Mouse (Mus musculus) forebrain, embryonic 12.5 days (tissue): ENCODE data around the gene Akap8l. TPM values are rescaled to one million over a fixed set of nuclear protein-coding genes. Genes with fewer than 3 reads are reported as not detected.

Experiments used
- ATAC-seq: fragments of 200-750 bp; cut with Nextera tagmentation; 2 replicates; pipeline ENCODE4 v1.8.0; 2017; ENCODE audit warnings: moderate TSS enrichment; ENCODE audit not compliant: low FRiP score
- H3K27ac ChIP-seq: fragments of 300-500 bp; sonication (generic); 2 replicates; pipeline ENCODE4 v1.5.1; 2016; ENCODE audit warnings: mild to moderate bottlenecking
- H3K27me3 ChIP-seq: fragments of 300-500 bp; sonication (generic); 2 replicates; pipeline ENCODE4 v1.6.1; 2016; ENCODE audit warnings: mild to moderate bottlenecking
- H3K36me3 ChIP-seq: fragments of 300-500 bp; sonication (generic); replicated peaks from 2 replicates; pipeline ENCODE4 v1.6.1; 2016; ENCODE audit warnings: mild to moderate bottlenecking
- H3K4me1 ChIP-seq: fragments of 300-500 bp; sonication (generic); 2 replicates; pipeline ENCODE4 v1.6.1; 2016
- H3K4me2 ChIP-seq: fragments of 300-500 bp; sonication (generic); 2 replicates; pipeline ENCODE4 v1.6.1; 2016; ENCODE audit warnings: mild to moderate bottlenecking, moderate library complexity
- H3K4me3 ChIP-seq: fragments of 300-500 bp; sonication (generic); replicated peaks from 2 replicates; pipeline ENCODE4 v1.5.1; 2016; ENCODE audit warnings: mild to moderate bottlenecking
- H3K9ac ChIP-seq: fragments of 300-500 bp; sonication (generic); 2 replicates; pipeline ENCODE4 v1.6.1; 2016; ENCODE audit warnings: mild to moderate bottlenecking
- H3K9me3 ChIP-seq: fragments of 300-500 bp; sonication (generic); 2 replicates; pipeline ENCODE4 v1.6.1; 2016
- WGBS: fragments of 180-500 bp; shearing (Covaris S2); methylation state at CpG from one replicate; pipeline ENCODE4 v1.1.7; 2016; 5-methylcytosine and 5-hydroxymethylcytosine counted together
- polyA plus RNA-seq: library from polyadenylated mRNA; unstranded; fragments of >200 nt; fragmentation: Nextera tagmentation; extraction: Ambion mirVana; gene quantifications from 2 replicates; pipeline ENCODE4 v1.2.1, GENCODE M21; 2016

The Akap8l gene
- polyA plus RNA-seq, 1 experiment from 2014 or later = 110 TPM

DNA sequence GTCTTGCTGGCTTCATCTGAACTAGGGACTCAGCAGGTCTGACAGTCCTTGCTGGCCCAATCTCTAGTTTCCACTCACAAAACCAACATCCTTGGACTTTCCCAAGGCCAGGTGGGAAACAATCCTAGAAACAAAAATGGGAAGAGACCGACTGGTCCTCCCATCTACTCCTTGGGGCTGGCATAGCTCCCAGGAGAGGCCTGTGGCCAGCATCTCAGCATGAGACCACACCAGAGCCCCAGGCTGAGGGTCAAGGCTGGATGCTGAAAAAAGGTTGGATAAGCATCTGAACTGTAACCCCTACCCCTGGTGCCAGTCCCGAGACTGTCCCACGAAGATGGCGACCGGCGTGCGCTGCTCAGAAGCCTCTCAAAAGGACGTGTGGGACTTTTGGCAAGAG, 37.6 kb downstream of the Akap8l start:
- 94% methylated on average over 8 of the region's 8 CpGs for WGBS
- H3K27me3 ChIP-seq = no peaks in the 10 kb centered on the region
- no peaks in the 10 kb centered on the region for H3K4me1 ChIP-seq
- no peak overlapping the region for H3K27ac ChIP-seq
- no peak for ATAC-seq
- H3K36me3 ChIP-seq = peaks cover 100% of the 10 kb centered on the region
- H3K4me2 ChIP-seq = no peak overlapping the region
- no peaks in the 10 kb centered on the region for H3K9me3 ChIP-seq
- no peak overlapping the region for H3K4me3 ChIP-seq
- no peak overlapping the region for H3K9ac ChIP-seq

DNA sequence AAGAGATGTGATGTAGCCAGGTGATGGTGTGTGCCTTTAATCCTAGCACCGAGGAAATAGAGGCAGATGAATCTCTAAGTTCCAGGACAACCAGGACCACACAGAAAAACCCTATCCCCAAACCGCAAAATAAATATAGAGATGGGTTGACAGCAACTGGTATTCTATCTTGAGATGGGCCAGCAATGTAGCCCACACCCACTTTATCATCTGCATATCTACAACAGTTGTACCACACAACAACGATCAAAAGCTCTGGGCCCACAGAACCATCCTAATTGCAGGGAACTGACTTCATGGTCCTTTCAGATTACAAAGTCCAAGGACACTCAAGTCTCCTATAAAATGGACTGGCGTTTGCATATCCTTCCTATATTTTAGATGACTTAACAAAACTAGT, 42.4 kb downstream of the Akap8l start:
- Histone ChIP-seq H3K27ac (no peak overlapping the region), H3K9me3 (no peaks in the 10 kb centered on the region), H3K4me1 (no peaks in the 10 kb centered on the region), H3K4me3 (no peak overlapping the region), H3K36me3 (peaks cover 99% of the 10 kb centered on the region), H3K4me2 (no peak overlapping the region), H3K27me3 (no peaks in the 10 kb centered on the region), H3K9ac (no peak overlapping the region)
- no peak for ATAC-seq
- WGBS = 93% methylated on average over 4 of the region's 4 CpGs

DNA sequence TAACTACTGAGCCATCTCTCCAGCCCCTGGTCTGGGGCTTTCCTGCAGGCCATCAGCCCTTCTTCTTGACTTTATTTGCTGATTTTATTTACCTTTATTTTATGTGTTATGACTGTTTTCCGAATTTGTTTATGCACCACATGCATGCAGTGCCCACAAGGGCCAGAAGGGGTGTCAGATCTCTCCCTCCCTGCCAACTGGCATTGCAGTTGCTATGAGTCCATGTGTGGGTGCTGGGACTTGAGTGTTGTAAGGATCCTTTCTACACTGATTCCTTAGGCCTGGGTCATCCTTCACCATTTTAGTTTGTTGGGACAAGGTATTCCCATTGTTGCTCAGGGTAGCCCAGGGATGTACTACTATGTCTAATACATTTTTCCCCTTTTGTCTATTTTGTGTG, 52.3 kb downstream of the Akap8l start:
- 80% methylated on average over 1 of the region's 1 CpGs for WGBS
- Histone ChIP-seq H3K9me3 (no peaks in the 10 kb centered on the region), H3K4me3 (no peak overlapping the region), H3K9ac (no peak overlapping the region), H3K4me1 (no peaks in the 10 kb centered on the region), H3K36me3 (peaks cover 4% of the 10 kb centered on the region; the same call in 1 of the 2 replicates), H3K27me3 (no peaks in the 10 kb centered on the region), H3K4me2 (no peak overlapping the region), H3K27ac (no peak overlapping the region)
- ATAC-seq = no peak

DNA sequence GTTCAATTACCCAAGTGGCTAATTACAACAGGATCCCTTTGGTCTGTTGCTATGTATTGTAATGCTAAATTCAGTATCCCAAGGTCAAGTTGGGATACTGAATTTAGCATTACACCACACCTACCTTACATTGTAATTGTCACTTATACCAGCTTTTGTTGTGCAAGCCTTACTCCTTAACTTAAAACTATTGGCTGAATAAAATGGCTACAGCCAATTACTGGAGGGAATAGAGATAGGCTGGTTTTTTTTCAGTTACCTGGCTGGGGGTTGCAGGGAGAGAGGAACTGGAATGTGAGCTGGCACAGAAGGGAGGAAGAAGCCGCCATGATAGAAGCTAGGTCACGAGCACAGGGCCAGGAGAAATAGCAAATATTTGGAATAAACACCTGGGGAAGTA, 54.5 kb downstream of the Akap8l start:
- ATAC-seq = no peak
- H3K4me2 ChIP-seq = no peak overlapping the region
- H3K36me3 ChIP-seq = no peaks in the 10 kb centered on the region
- 86% methylated on average over 2 of the region's 2 CpGs for WGBS
- H3K4me1 ChIP-seq = no peaks in the 10 kb centered on the region
- H3K9ac ChIP-seq = no peak overlapping the region
- H3K4me3 ChIP-seq = no peak overlapping the region
- H3K27ac ChIP-seq = no peak overlapping the region
- no peaks in the 10 kb centered on the region for H3K9me3 ChIP-seq
- H3K27me3 ChIP-seq = no peaks in the 10 kb centered on the region

DNA sequence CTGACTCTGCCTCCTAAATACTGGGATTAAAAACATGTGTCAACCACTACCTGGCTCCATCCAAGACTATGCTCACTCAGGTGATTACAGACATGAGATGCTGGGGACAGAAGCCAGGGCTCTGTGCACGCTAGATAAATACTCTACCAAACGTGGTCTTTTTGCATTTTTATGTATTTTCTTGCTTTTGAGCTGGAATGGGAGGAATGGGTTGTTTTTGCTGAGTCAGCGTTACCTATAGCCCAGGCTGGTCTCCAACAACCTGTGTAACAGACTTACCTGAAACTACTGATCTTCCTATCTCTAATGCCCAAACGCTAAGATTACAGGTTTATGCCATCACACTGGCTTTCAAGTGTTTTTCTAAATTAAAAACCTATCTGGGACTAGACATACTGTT, 55.2 kb downstream of the Akap8l start:
- Histone ChIP-seq H3K9me3 (no peaks in the 10 kb centered on the region), H3K9ac (no peak overlapping the region), H3K4me3 (no peak overlapping the region), H3K4me2 (no peak overlapping the region), H3K36me3 (no peaks in the 10 kb centered on the region), H3K4me1 (no peaks in the 10 kb centered on the region), H3K27me3 (no peaks in the 10 kb centered on the region), H3K27ac (no peak overlapping the region)
- ATAC-seq = no peak
- 88% methylated on average over 4 of the region's 4 CpGs for WGBS

DNA sequence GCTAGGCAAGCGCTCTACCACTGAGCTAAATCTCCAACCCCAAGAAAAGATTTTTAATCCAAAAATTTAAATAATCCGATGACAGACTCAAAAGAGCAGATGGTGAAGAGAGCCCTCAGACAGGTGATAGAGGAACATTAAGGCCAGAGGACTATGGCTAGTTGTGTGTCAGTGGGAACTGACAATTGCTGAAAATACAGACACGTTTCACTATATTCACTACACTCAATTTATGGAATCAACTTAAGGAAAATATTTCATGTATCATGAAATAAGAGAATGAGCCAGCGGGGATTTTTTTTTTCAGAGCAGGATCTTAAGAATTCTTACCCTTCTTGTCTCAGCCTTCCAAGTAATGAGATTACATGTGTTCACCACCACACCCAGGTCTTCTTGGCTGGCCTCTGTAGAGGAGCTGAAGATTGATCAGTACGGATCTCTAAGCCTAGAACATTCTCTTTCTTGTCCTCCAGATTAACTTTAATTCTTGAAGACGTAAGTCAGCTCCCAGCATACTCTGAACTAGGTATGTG, 65.2 kb downstream of the Akap8l start:
- Histone ChIP-seq H3K4me1 (peaks cover 36% of the 10 kb centered on the region), H3K27me3 (no peaks in the 10 kb centered on the region), H3K4me2 (peak overlapping the region; percentile 91), H3K27ac (peak overlapping the region; percentile 100), H3K9ac (peak overlapping the region; percentile 98), H3K36me3 (no peaks in the 10 kb centered on the region), H3K9me3 (no peaks in the 10 kb centered on the region), H3K4me3 (peak overlapping the region; percentile 98)
- ATAC-seq = no peak
- 60% methylated on average over 6 of the region's 6 CpGs for WGBS

DNA sequence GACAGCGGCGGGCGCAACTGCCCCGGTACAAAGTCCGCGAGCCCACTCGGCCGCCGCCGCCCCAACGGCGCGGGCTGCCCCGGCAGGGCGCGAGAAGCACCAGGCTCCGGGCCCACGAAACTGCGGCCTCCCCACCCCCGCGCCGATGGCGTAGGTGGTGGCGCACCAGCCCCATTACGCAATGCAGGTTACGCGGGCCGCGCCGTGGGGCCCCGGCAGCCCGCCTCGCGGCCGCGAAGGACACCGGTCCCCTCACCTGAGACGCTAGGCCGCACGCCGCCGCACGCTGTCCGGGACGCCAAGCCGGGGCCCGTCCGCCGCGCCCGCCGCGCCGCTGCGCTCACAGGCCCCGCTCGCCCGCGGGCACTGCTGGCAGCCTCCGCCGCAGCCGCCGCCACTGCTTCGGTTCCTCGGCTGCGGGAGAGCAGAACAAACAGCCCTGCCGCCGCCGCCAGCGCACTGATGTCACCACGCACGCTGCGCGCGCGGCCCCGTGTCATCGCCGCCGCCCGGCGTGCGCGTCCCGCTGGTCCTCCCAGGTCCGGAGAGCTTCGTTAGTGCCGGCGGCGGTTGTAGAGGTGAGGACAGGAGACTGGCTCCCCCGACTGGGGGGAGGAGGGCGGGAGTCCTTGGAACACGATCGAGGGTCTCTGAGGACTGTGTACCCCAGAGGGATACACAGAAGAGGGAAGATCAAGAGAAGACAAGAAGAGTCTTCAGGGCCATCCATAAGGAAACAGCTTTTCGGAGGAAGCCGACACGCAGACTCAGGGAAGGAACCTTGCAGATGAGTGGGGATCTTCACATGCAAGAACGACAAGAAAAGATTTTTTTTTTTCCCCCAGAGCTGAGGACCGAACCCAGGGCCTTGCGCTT, 65.9 kb downstream of the Akap8l start, which contains the start of gene Brd4:
TSS of gene Brd4 (minus strand) at position 461 of the 876 bp plus-strand sequence.
- Histone ChIP-seq H3K27me3 (no peaks in the 10 kb centered on the region), H3K9me3 (no peaks in the 10 kb centered on the region), H3K4me3 (peak within 1 kb of the TSS; percentile 98), H3K27ac (peak within 1 kb of the TSS; percentile 100), H3K4me2 (peak within 1 kb of the TSS; percentile 91), H3K9ac (peak within 1 kb of the TSS; percentile 98), H3K36me3 (no peaks in the 10 kb centered on the region), H3K4me1 (peaks cover 36% of the 10 kb centered on the region)
- WGBS = under 1% methylated on average over 86 of the region's 100 CpGs
- peak; percentile 94 for ATAC-seq

DNA sequence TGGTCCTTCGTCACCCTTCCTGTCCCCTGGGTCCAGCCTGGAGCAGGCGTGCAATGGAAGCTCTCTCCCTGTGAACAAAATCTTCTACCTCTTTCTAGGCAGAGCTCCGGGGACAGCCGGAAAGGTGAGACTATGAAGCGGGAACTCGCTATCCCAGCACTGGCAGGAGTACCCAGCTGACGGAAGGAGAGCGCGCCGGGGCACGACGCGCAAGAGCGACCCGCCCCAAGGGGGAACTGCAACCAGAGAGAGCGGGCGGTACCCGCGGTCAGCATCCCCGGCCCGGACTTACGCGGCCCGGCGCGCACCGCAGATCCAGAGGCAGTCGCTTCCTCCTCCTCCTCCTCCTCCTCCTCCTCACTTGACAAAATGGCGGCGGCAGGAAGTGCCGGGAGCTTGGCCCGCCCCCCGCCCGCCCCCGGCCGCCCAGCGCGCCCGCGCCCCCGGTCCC, 66.6 kb downstream of the Akap8l start:
- H3K9me3 ChIP-seq = no peaks in the 10 kb centered on the region
- H3K36me3 ChIP-seq = no peaks in the 10 kb centered on the region
- WGBS = under 1% methylated on average over 28 of the region's 41 CpGs
- H3K27ac ChIP-seq = peak overlapping the region; percentile 100
- peak; percentile 67 for ATAC-seq
- H3K27me3 ChIP-seq = no peaks in the 10 kb centered on the region
- H3K4me2 ChIP-seq = peak overlapping the region; percentile 91
- H3K4me3 ChIP-seq = peak overlapping the region; percentile 98
- peak overlapping the region; percentile 98 for H3K9ac ChIP-seq
- H3K4me1 ChIP-seq = peaks cover 36% of the 10 kb centered on the region

DNA sequence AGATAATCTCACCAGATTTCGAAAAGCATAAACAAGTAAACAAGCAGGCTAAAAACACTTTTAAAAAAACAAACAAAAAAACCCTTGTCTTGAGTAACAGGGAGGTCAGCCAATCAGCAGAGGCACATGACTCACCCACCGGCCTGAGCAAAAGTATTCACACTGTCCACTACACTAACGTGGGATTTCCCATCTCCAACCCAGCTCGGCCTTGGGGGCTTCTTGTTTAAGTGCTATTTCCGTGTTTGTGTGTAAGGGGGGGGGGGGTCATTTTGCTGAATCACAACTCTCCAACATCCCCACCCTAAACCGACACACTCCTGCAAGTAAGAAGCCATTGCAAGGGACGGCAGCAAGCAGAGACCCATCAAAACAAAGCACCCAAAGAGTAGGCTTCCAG, 67.1 kb downstream of the Akap8l start:
- Histone ChIP-seq H3K9ac (peak overlapping the region; percentile 98), H3K4me1 (peaks cover 36% of the 10 kb centered on the region), H3K36me3 (no peaks in the 10 kb centered on the region), H3K4me3 (peak overlapping the region; percentile 98), H3K27me3 (no peaks in the 10 kb centered on the region), H3K9me3 (no peaks in the 10 kb centered on the region), H3K27ac (peak overlapping the region; percentile 100), H3K4me2 (peak overlapping the region; percentile 91)
- 9% methylated on average over 7 of the region's 7 CpGs for WGBS
- ATAC-seq = no peak

DNA sequence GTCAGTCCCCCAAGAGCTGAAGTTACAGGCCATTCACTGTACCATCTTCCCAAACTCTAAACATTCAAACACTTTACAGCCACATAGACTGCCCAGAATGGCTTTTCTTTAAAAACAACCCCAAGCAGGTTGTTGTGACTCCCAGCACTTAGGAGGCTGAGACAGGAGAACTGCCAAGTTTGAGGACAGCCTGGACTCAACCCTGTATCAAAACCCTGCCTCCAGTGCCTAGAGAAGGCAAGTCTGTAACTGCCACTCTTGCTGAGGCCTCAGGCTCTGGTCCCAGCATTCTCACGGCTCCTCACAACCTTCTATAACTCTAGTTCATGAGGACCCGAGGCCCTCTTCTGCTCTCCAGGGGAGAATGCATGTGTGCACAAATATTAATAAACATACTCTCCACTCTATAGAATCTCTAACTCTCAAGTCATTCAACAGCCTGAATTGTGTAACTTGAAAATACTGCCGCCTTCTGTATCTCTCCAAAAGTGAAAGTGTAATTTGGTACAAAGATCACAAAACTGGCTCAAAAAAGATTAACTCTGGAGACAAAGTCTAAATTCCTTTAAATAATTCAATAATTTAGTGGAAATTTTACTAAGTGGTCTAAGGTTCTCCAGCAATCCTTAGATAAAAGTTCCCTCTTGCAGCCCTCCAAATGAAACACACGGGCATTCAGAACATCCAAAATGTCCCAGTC, 68.6 kb downstream of the Akap8l start:
- 86% methylated on average over 4 of the region's 4 CpGs for WGBS
- H3K36me3 ChIP-seq = no peaks in the 10 kb centered on the region
- no peaks in the 10 kb centered on the region for H3K27me3 ChIP-seq
- no peak overlapping the region for H3K4me2 ChIP-seq
- peaks cover 31% of the 10 kb centered on the region for H3K4me1 ChIP-seq
- ATAC-seq = no peak
- no peak overlapping the region for H3K27ac ChIP-seq
- no peak overlapping the region for H3K4me3 ChIP-seq
- no peak overlapping the region for H3K9ac ChIP-seq
- H3K9me3 ChIP-seq = no peaks in the 10 kb centered on the region

DNA sequence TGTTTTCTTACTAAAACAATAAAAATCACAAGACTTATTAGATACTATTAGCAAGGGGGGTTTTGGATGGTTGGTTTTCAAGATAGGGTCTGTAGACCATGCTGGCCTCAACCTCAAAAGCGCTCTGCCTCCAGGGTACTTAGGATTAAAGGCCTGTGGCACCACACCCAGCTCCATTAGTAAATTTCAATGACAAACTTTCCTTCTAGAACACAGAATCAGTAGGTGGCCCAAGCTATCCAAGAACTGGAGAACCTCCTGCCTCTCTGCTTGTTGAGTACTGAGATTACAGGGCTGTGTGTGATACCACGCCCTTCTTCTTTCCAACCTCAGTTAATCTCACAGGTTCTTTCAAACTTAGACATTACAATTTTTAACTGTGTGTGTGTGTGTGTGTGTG, 69.3 kb downstream of the Akap8l start:
- Histone ChIP-seq H3K9ac (no peak overlapping the region), H3K27ac (no peak overlapping the region), H3K4me2 (no peak overlapping the region; the same call in 1 of the 2 replicates), H3K9me3 (no peaks in the 10 kb centered on the region), H3K36me3 (no peaks in the 10 kb centered on the region), H3K27me3 (no peaks in the 10 kb centered on the region), H3K4me3 (no peak overlapping the region), H3K4me1 (peaks cover 30% of the 10 kb centered on the region)
- WGBS = 98% methylated on average over 2 of the region's 2 CpGs
- no peak for ATAC-seq

DNA sequence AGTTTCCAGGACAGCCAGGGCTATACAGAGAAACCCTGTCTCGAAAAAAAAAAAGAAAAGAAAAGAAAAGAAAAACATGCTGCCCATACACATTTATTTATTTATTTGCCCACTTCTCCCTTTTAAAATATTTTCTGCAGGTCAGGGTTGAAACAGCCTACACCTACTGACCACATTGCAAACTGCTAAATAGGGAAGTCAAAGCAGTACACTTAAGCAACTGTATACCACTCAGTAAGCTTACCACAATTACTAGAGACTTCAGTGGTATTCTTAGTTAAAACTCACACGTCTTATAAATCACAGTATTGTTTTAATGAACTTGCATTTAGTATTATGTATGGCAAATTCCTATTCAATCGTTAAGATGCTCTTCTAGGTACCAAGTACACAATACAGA, 69.8 kb downstream of the Akap8l start:
- Histone ChIP-seq H3K4me1 (peaks cover 30% of the 10 kb centered on the region), H3K27ac (no peak overlapping the region), H3K4me2 (no peak overlapping the region), H3K9ac (no peak overlapping the region), H3K9me3 (no peaks in the 10 kb centered on the region), H3K4me3 (no peak overlapping the region), H3K27me3 (no peaks in the 10 kb centered on the region), H3K36me3 (no peaks in the 10 kb centered on the region)
- WGBS = 87% methylated on average over 3 of the region's 3 CpGs
- ATAC-seq = no peak
